Mouse (Mus musculus) ES-Bruce4 (cell line): ENCODE data around the gene Sft2d2.

ENCODE experiments used
- CTCF ChIP-seq: IDR thresholded peaks from one replicate; pipeline ENCODE4 v1.8.1; 2011; ENCODE audit warnings: low read depth, low read length
- POLR2A ChIP-seq: IDR thresholded peaks from one replicate; pipeline ENCODE4 v1.8.1; 2011; ENCODE audit warnings: low read length; ENCODE audit not compliant: insufficient read depth

DNA sequence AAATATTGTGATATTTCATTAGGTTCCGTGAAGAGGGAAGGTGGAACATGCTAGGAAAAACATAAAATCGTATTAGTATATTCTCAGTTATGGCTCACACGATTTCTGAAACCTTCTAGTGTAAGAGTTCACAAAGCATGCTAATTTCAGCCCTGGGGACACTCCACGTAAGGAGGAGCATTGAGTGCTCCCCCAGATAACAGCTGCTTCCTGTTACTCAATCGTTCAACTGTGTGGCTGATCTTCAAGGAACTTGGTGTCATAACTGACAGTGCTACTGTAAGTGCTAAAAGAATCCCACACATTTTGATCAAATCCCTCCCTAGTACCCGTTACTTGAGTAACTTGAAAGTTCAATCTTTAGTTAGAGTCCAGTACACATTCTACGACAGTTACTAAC, 21.6 kb upstream of the Sft2d2 start:
- TF ChIP-seq CTCF (no peak), POLR2A (no peak)
